Comparison of ENCODE assay signal across 26 mouse cellular contexts in the genomic region with DNA sequence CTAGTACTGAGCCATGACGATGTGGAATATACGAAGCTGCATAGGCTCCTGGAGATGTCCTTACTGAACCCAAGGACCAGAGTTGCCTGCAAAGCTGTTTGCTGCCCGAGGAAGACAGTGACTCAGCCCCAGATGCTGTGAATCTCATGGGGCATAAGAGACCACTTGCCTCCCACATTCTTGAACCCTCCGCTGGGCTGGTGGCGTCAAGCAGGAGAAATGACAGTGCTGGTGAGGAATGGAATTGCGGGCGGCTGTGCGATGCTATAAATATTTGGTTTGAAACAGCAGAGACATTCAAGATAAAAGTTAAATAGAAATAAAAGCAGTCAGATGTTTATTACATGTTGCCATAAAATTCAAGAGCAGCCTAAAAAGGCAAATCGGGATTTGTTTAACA.
A peak's percentile ranks its signal among the peaks of the same experiment; 100 is the strongest.
DNase-seq lines count a peak whose midpoint lies in the region; ATAC-seq and TF ChIP-seq lines count a peak whose summit lies in the region.
"Had no signal": no experiment of that assay in that cellular context is flagged by ENCODE, and none has a peak within 500 bp of the region (broad histone marks: within the 10 kb centered on the region; RNA-seq: fewer than 3 reads in every experiment).

No protein-coding gene starts in this region.

- DNase-seq in heart, postnatal 4 days, result peak; percentile 8
- DNase-seq in lung, postnatal 0 days (ENCODE audit: low spot score), result peak; percentile 14
- DNase-seq in lung, postnatal 36 days, result no peak
- DNase-seq in 3134 (ENCODE audit: extremely low read depth, insufficient read length, low spot score), result peak; percentile 53
- peak; percentile 57 for DNase-seq in brain, adult 2 months (ENCODE audit: low read depth, low spot score)
- DNase-seq in midbrain, embryonic 11.5 days (ENCODE audit: low spot score, missing footprints), result no peak
- DNase-seq in urinary bladder, postnatal 4 days (ENCODE audit: low spot score in 2 of 2), result no peak
- DNase-seq: adrenal gland, adult 8-10 months; B cell, adult 2 months; cerebellum, adult 2 months; cerebellum, postnatal 25 days; gastrocnemius, adult 2 months; kidney, adult 18-20 months; liver, postnatal 0 days; retina, postnatal 1 day; thymus, postnatal 4 days had no signal

- no peak overlapping the region for H3K4me3 ChIP-seq in heart, embryonic 11.5 days (ENCODE audit: low read depth, low read length)
- H3K4me3 ChIP-seq in lung, postnatal 0 days (ENCODE audit: low read depth, low read length), result no peak overlapping the region
- H3K4me3 ChIP-seq in midbrain, embryonic 11.5 days (ENCODE audit: low read depth, low read length), result no peak overlapping the region
- H3K4me3 ChIP-seq: embryonic facial prominence, embryonic 12.5 days; erythroblast, embryonic 14.5 days; forebrain, embryonic 12.5 days; gastrocnemius, adult 2 months; heart, embryonic 12.5 days; limb, embryonic 12.5 days; midbrain, embryonic 13.5 days had no signal

- no peak for TF ChIP-seq EP300 in lung, postnatal 0 days (IDR thresholded peaks at IDR 0.05)

- no peak for ATAC-seq in heart, embryonic 11.5 days (replicated peaks; ENCODE audit: insufficient number of reproducible peaks, low FRiP score, low TSS enrichment)
- ATAC-seq in lung, postnatal 0 days, result peak; percentile 38
- no peak for ATAC-seq in midbrain, embryonic 11.5 days (ENCODE audit: low FRiP score)
- ATAC-seq: activated CD4-positive, CD25-positive, alpha-beta regulatory T cell, adult 4 months; hindbrain, postnatal 0 days; liver, postnatal 0 days; midbrain, embryonic 13.5 days had no signal

- no peaks in the 10 kb centered on the region for H3K27me3 ChIP-seq in heart, embryonic 11.5 days (ENCODE audit: control insufficient read depth, insufficient read depth, low read length)
- no peaks in the 10 kb centered on the region for H3K27me3 ChIP-seq in lung, postnatal 0 days (replicated peaks; ENCODE audit: insufficient read depth, low read length)
- H3K27me3 ChIP-seq in midbrain, embryonic 11.5 days (ENCODE audit: control insufficient read depth, insufficient read depth, low read length), result no peaks in the 10 kb centered on the region
- H3K27me3 ChIP-seq: embryonic facial prominence, embryonic 12.5 days; forebrain, embryonic 12.5 days; heart, embryonic 12.5 days; limb, embryonic 12.5 days; midbrain, embryonic 13.5 days had no signal

- H3K9me3 ChIP-seq in heart, embryonic 11.5 days (replicated peaks; ENCODE audit: control insufficient read depth, low read length), result no peaks in the 10 kb centered on the region
- H3K9me3 ChIP-seq in lung, postnatal 0 days (ENCODE audit: low read length), result no peaks in the 10 kb centered on the region
- no peaks in the 10 kb centered on the region for H3K9me3 ChIP-seq in midbrain, embryonic 11.5 days (ENCODE audit: control insufficient read depth, low read length)
- H3K9me3 ChIP-seq: embryonic facial prominence, embryonic 12.5 days; forebrain, embryonic 12.5 days; heart, embryonic 12.5 days; limb, embryonic 12.5 days; midbrain, embryonic 13.5 days had no signal

- H3K4me1 ChIP-seq in heart, embryonic 11.5 days (ENCODE audit: control insufficient read depth, insufficient read depth, low read length), result no peaks in the 10 kb centered on the region
- H3K4me1 ChIP-seq in lung, postnatal 0 days (ENCODE audit: insufficient read depth, low read depth, low read length), result no peaks in the 10 kb centered on the region
- H3K4me1 ChIP-seq in midbrain, embryonic 11.5 days (ENCODE audit: control insufficient read depth, insufficient read depth, low read length), result no peaks in the 10 kb centered on the region
- H3K4me1 ChIP-seq: embryonic facial prominence, embryonic 12.5 days; forebrain, embryonic 12.5 days; heart, embryonic 12.5 days; limb, embryonic 12.5 days; midbrain, embryonic 13.5 days had no signal

- H3K36me3 ChIP-seq in heart, embryonic 11.5 days (ENCODE audit: control insufficient read depth, insufficient read depth, low read length), result no peaks in the 10 kb centered on the region
- H3K36me3 ChIP-seq in lung, postnatal 0 days (ENCODE audit: insufficient read depth, low read length), result no peaks in the 10 kb centered on the region
- no peaks in the 10 kb centered on the region for H3K36me3 ChIP-seq in midbrain, embryonic 11.5 days (ENCODE audit: control insufficient read depth, insufficient read depth, low read length)
- H3K36me3 ChIP-seq: embryonic facial prominence, embryonic 12.5 days; forebrain, embryonic 12.5 days; heart, embryonic 12.5 days; limb, embryonic 12.5 days; midbrain, embryonic 13.5 days had no signal

- 66% methylated on average over 9 of the region's 9 CpGs for WGBS in heart, embryonic 11.5 days (ENCODE audit: insufficient replicate concordance)
- 48% methylated on average over 9 of the region's 9 CpGs for whole genome bisulfite sequencing in lung, postnatal 0 days
- 89% methylated on average over 9 of the region's 9 CpGs for WGBS in midbrain, embryonic 11.5 days

- no peak overlapping the region for H3K9ac ChIP-seq in heart, embryonic 11.5 days (ENCODE audit: low read depth, low read length)
- no peak overlapping the region for H3K9ac ChIP-seq in lung, postnatal 0 days (replicated peaks; ENCODE audit: low read depth)
- H3K9ac ChIP-seq in midbrain, embryonic 11.5 days (ENCODE audit: low read length), result no peak overlapping the region
- H3K9ac ChIP-seq: embryonic facial prominence, embryonic 12.5 days; forebrain, embryonic 12.5 days; heart, embryonic 12.5 days; limb, embryonic 12.5 days; liver, postnatal 0 days; midbrain, embryonic 13.5 days had no signal

- H3K4me2 ChIP-seq in heart, embryonic 11.5 days, result no peak overlapping the region
- H3K4me2 ChIP-seq in lung, postnatal 0 days (replicated peaks; ENCODE audit: low read depth, low read length), result no peak overlapping the region
- H3K4me2 ChIP-seq in midbrain, embryonic 11.5 days, result no peak overlapping the region
- H3K4me2 ChIP-seq: embryonic facial prominence, embryonic 12.5 days; forebrain, embryonic 12.5 days; heart, embryonic 12.5 days; limb, embryonic 12.5 days; liver, embryonic 11.5 days; midbrain, embryonic 13.5 days had no signal

- TF ChIP-seq CTCF in lung, postnatal 0 days (IDR thresholded peaks at IDR 0.05), result no peak

- no peak overlapping the region for H3K27ac ChIP-seq in heart, embryonic 11.5 days (ENCODE audit: low read depth, low read length)
- H3K27ac ChIP-seq in lung, postnatal 0 days (ENCODE audit: low read length), result no peak overlapping the region
- H3K27ac ChIP-seq in midbrain, embryonic 11.5 days (ENCODE audit: low read depth, low read length), result no peak overlapping the region
- H3K27ac ChIP-seq: embryonic facial prominence, embryonic 12.5 days; forebrain, embryonic 12.5 days; gastrocnemius, adult 2 months; hindbrain, postnatal 0 days; limb, embryonic 12.5 days; midbrain, embryonic 13.5 days had no signal

Comparison
In these comparisons a context has a peak if more than half of its experiments do, and no peak if none do; other contexts are left out.
1. DNase-seq: peak in heart, postnatal 4 days (single experiment), lung, postnatal 0 days (single experiment), 3134 (single experiment) and brain, adult 2 months (single experiment); none in lung, postnatal 36 days (single experiment), midbrain, embryonic 11.5 days (single experiment) and urinary bladder, postnatal 4 days (0 of 2).